Comparison of ENCODE assay signal across 18 mouse cellular contexts in genomic region chr11:118858305-118858704, GRCm38 (mm10). TPM values are rescaled to one million over a fixed set of nuclear protein-coding genes. Genes with fewer than 3 reads are reported as not detected.
A peak's percentile ranks its signal among the peaks of the same experiment; 100 is the strongest.
DNase-seq lines count a peak whose midpoint lies in the region; ATAC-seq and TF ChIP-seq lines count a peak whose summit lies in the region.
"Had no signal": no experiment of that assay in that cellular context is flagged by ENCODE, and none has a peak within 500 bp of the region (broad histone marks: within the 10 kb centered on the region; RNA-seq: fewer than 3 reads in every experiment).

No protein-coding gene starts in this region.

- H3K36me3 ChIP-seq in midbrain, postnatal 0 days (ENCODE audit: insufficient read depth, low read length), result no peaks in the 10 kb centered on the region
- no peaks in the 10 kb centered on the region for H3K36me3 ChIP-seq in intestine, embryonic 15.5 days
- H3K36me3 ChIP-seq: embryonic facial prominence, embryonic 15.5 days; kidney, embryonic 15.5 days had no signal

- peaks cover 3% of the 10 kb centered on the region for H3K4me1 ChIP-seq in midbrain, postnatal 0 days (ENCODE audit: insufficient read depth, low read length)
- H3K4me1 ChIP-seq in intestine, embryonic 15.5 days (replicated peaks), result no peaks in the 10 kb centered on the region
- H3K4me1 ChIP-seq: embryonic facial prominence, embryonic 15.5 days; kidney, embryonic 15.5 days had no signal

- no peak for DNase-seq in layer of hippocampus, adult 2 months (ENCODE audit: low spot score in 2 of 2)
- no peak for DNase-seq in layer of hippocampus, adult 9-11 months
- peak; percentile 95 for DNase-seq in cerebellum, adult 11-12 months
- DNase-seq in cerebellum, postnatal 25 days, result peak; percentile 90 to 93
- DNase-seq in midbrain, postnatal 0 days (ENCODE audit: low spot score), result peak; percentile 46
- DNase-seq in heart, postnatal 4 days, result no peak
- DNase-seq: heart, adult 18-20 months; lung, adult 2 months; right cerebral cortex, adult 18-20 months; thymus, postnatal 36 days had no signal

- 64% methylated on average over 11 of the region's 11 CpGs for WGBS in midbrain, postnatal 0 days
- 73% methylated on average over 11 of the region's 11 CpGs for WGBS in intestine, embryonic 15.5 days

- H3K27ac ChIP-seq in layer of hippocampus, adult 2 months, result peak overlapping the region; percentile 44
- H3K27ac ChIP-seq in midbrain, postnatal 0 days (ENCODE audit: low read depth, low read length), result peak overlapping the region; percentile 55
- no peak overlapping the region for H3K27ac ChIP-seq in intestine, embryonic 15.5 days
- H3K27ac ChIP-seq: embryonic facial prominence, embryonic 15.5 days; forebrain, embryonic 13.5 days; kidney, embryonic 15.5 days; macrophage had no signal

- H3K27me3 ChIP-seq in midbrain, postnatal 0 days (ENCODE audit: insufficient read depth, low read length), result no peaks in the 10 kb centered on the region
- H3K27me3 ChIP-seq in intestine, embryonic 15.5 days (replicated peaks), result no peaks in the 10 kb centered on the region
- H3K27me3 ChIP-seq: embryonic facial prominence, embryonic 15.5 days; forebrain, embryonic 13.5 days; kidney, embryonic 15.5 days had no signal

- TF ChIP-seq CTCF in layer of hippocampus, adult 2 months (conservative IDR thresholded peaks at IDR 0.05), result no peak
- TF ChIP-seq CTCF in midbrain, postnatal 0 days (IDR thresholded peaks at IDR 0.05), result no peak

- no peak for ATAC-seq in midbrain, postnatal 0 days (ENCODE audit: low FRiP score)
- ATAC-seq in intestine, embryonic 15.5 days, result no peak
- ATAC-seq: forebrain, embryonic 13.5 days; inflammation-experienced regulatory T-cells, adult 6 months had no signal

- H3K9ac ChIP-seq in midbrain, postnatal 0 days (replicated peaks; ENCODE audit: low read length, poor library complexity, severe bottlenecking), result no peak overlapping the region
- no peak overlapping the region for H3K9ac ChIP-seq in intestine, embryonic 15.5 days
- H3K9ac ChIP-seq: embryonic facial prominence, embryonic 15.5 days; forebrain, embryonic 13.5 days; kidney, embryonic 15.5 days had no signal

- H3K9me3 ChIP-seq in midbrain, postnatal 0 days (ENCODE audit: low read length), result no peaks in the 10 kb centered on the region
- no peaks in the 10 kb centered on the region for H3K9me3 ChIP-seq in intestine, embryonic 15.5 days
- H3K9me3 ChIP-seq: embryonic facial prominence, embryonic 15.5 days; forebrain, embryonic 13.5 days; kidney, embryonic 15.5 days had no signal

- H3K4me2 ChIP-seq in midbrain, postnatal 0 days (ENCODE audit: low read depth, low read length, poor library complexity, severe bottlenecking), result no peak overlapping the region
- H3K4me2 ChIP-seq in intestine, embryonic 15.5 days (replicated peaks), result no peak overlapping the region
- H3K4me2 ChIP-seq: embryonic facial prominence, embryonic 15.5 days; forebrain, embryonic 13.5 days; kidney, embryonic 15.5 days had no signal

- no peak overlapping the region for H3K4me3 ChIP-seq in layer of hippocampus, adult 2 months
- no peak overlapping the region for H3K4me3 ChIP-seq in midbrain, postnatal 0 days (ENCODE audit: low read depth, low read length)
- no peak overlapping the region for H3K4me3 ChIP-seq in intestine, embryonic 15.5 days (replicated peaks)
- H3K4me3 ChIP-seq: embryonic facial prominence, embryonic 15.5 days; forebrain, embryonic 13.5 days; kidney, embryonic 15.5 days had no signal

RNA-seq across cellular contexts. Expression of gene Rbfox3, which starts 53.1 kb away (rescaled TPM):
- total RNA-seq in layer of hippocampus, adult 2 months (2021), result 100 to 1,000 TPM; 276 to 303 TPM
- 41.2 and 60.3 TPM in 2 replicates for total RNA-seq in midbrain, postnatal 0 days (2014; rRNA removed)
- 72.5 and 73.3 TPM in 2 replicates for polyA plus RNA-seq in midbrain, postnatal 0 days (2015; fragmentation: Nextera tagmentation; extraction: Ambion mirVana)
- polyA plus RNA-seq in intestine, embryonic 15.5 days (2015; fragmentation: Nextera tagmentation; extraction: Ambion mirVana), result 1.2 and 1.5 TPM in 2 replicates
- total RNA-seq in heart, postnatal 4 days (2021), result under 1 TPM; 0.09 to 0.12 TPM
- total RNA-seq: monocyte, adult 5-6 weeks had no signal
- polyA plus RNA-seq: C2C12, macrophage had no signal

Comparison
In these comparisons a context has a peak if more than half of its experiments do, and no peak if none do; other contexts are left out.
1. DNase-seq: peak in cerebellum, adult 11-12 months (single experiment), cerebellum, postnatal 25 days (2 of 2) and midbrain, postnatal 0 days (single experiment); none in layer of hippocampus, adult 2 months (0 of 2), layer of hippocampus, adult 9-11 months (single experiment) and heart, postnatal 4 days (single experiment).
2. RNA of gene Rbfox3, which starts 53.1 kb away (total RNA-seq): 276 to 303 TPM in layer of hippocampus, adult 2 months and 41.2 to 60.3 TPM in midbrain, postnatal 0 days; 0.09 to 0.12 TPM in heart, postnatal 4 days; every median in the first group is over 10 times any median in the second.